Mouse (Mus musculus) embryonic facial prominence, embryonic 13.5 days (tissue): ENCODE data around the gene Rnf11. TPM values are rescaled to one million over a fixed set of nuclear protein-coding genes. Genes with fewer than 3 reads are reported as not detected.

Experiments
- ATAC-seq: fragments of 200-750 bp; cut with Nextera tagmentation; 2 replicates; pipeline ENCODE4 v1.8.0; 2017; ENCODE audit warnings: low read depth; ENCODE audit not compliant: insufficient number of reproducible peaks, insufficient read depth, low FRiP score, low TSS enrichment
- H3K27ac ChIP-seq: fragments of 300-500 bp; sonication (generic); 2 replicates; pipeline ENCODE4 v1.5.1; 2015; ENCODE audit warnings: moderate library complexity, mild to moderate bottlenecking, inconsistent platforms
- H3K27me3 ChIP-seq: fragments of 300-500 bp; sonication (generic); 2 replicates; pipeline ENCODE4 v1.6.1; 2015; ENCODE audit warnings: mild to moderate bottlenecking, inconsistent platforms
- H3K36me3 ChIP-seq: fragments of 300-500 bp; sonication (generic); 2 replicates; pipeline ENCODE4 v1.6.1; 2015; ENCODE audit warnings: mild to moderate bottlenecking, inconsistent platforms
- H3K4me1 ChIP-seq: fragments of 300-500 bp; sonication (generic); 2 replicates; pipeline ENCODE4 v1.6.1; 2015; ENCODE audit warnings: inconsistent platforms
- H3K4me2 ChIP-seq: fragments of 300-500 bp; sonication (generic); 2 replicates; pipeline ENCODE4 v1.6.1; 2015; ENCODE audit warnings: moderate library complexity, mild to moderate bottlenecking, inconsistent platforms
- H3K4me3 ChIP-seq: fragments of 300-500 bp; sonication (generic); 2 replicates; pipeline ENCODE4 v1.5.1; 2015; ENCODE audit warnings: mild to moderate bottlenecking, inconsistent platforms
- H3K9ac ChIP-seq: fragments of 300-500 bp; sonication (generic); 2 replicates; pipeline ENCODE4 v1.6.1; 2015; ENCODE audit warnings: mild to moderate bottlenecking, inconsistent platforms
- H3K9me3 ChIP-seq: fragments of 300-500 bp; sonication (generic); 2 replicates; pipeline ENCODE4 v1.6.1; 2016; ENCODE audit warnings: inconsistent platforms
- WGBS: fragments of 180-500 bp; shearing (Covaris S2); methylation state at CpG from one replicate; pipeline ENCODE4 v1.1.7; 2015; ENCODE audit warnings: mixed read lengths; 5-methylcytosine and 5-hydroxymethylcytosine counted together
- polyA plus RNA-seq: library from polyadenylated mRNA; unstranded; fragments of >200 nt; fragmentation: Nextera tagmentation; extraction: Ambion mirVana; gene quantifications from 2 replicates; pipeline ENCODE4 v1.2.1, GENCODE M21; 2015

The Rnf11 gene
- polyA plus RNA-seq, 1 experiment from 2014 or later, result 39.9 TPM

GRCm38 (mm10) chr4:109444951-109445350, 39.6 kb downstream of the Rnf11 start:
- peaks cover 13% of the 10 kb centered on the region for H3K4me1 ChIP-seq
- H3K36me3 ChIP-seq, result peaks cover 16% of the 10 kb centered on the region
- no peak for ATAC-seq
- WGBS, result 70% methylated on average over 2 of the region's 2 CpGs
- no peak overlapping the region for H3K4me2 ChIP-seq
- no peaks in the 10 kb centered on the region for H3K9me3 ChIP-seq
- H3K4me3 ChIP-seq, result no peak overlapping the region
- H3K27ac ChIP-seq, result no peak overlapping the region
- no peak overlapping the region for H3K9ac ChIP-seq
- H3K27me3 ChIP-seq, result no peaks in the 10 kb centered on the region

- WGBS, result 75% methylated on average over 6 of the region's 6 CpGs
- H3K9me3 ChIP-seq, result no peaks in the 10 kb centered on the region
- no peak overlapping the region for H3K4me3 ChIP-seq
- H3K9ac ChIP-seq, result no peak overlapping the region
- H3K36me3 ChIP-seq, result peaks cover 13% of the 10 kb centered on the region; the same call in 1 of the 2 replicates
- no peak overlapping the region for H3K27ac ChIP-seq
- H3K4me2 ChIP-seq, result no peak overlapping the region
- H3K27me3 ChIP-seq, result no peaks in the 10 kb centered on the region
- peaks cover 18% of the 10 kb centered on the region for H3K4me1 ChIP-seq
- ATAC-seq, result no peak
These were observed 40.1 kb downstream of the Rnf11 start for GRCm38 (mm10) chr4:109444471-109444870.

GRCm38 (mm10) chr4:109442649-109443048, 41.9 kb downstream of the Rnf11 start:
- 88% methylated on average over 4 of the region's 4 CpGs for WGBS
- H3K27me3 ChIP-seq, result no peaks in the 10 kb centered on the region
- H3K4me1 ChIP-seq, result peaks cover 19% of the 10 kb centered on the region
- no peak overlapping the region for H3K9ac ChIP-seq
- no peak overlapping the region for H3K27ac ChIP-seq
- no peaks in the 10 kb centered on the region for H3K9me3 ChIP-seq
- peaks cover 10% of the 10 kb centered on the region; the same call in 1 of the 2 replicates for H3K36me3 ChIP-seq
- no peak for ATAC-seq
- H3K4me2 ChIP-seq, result no peak overlapping the region
- H3K4me3 ChIP-seq, result no peak overlapping the region

GRCm38 (mm10) chr4:109442126-109442525, 42.4 kb downstream of the Rnf11 start:
- H3K27ac ChIP-seq, result no peak overlapping the region
- H3K4me3 ChIP-seq, result no peak overlapping the region
- WGBS, result 83% methylated on average over 7 of the region's 7 CpGs
- no peak for ATAC-seq
- H3K4me2 ChIP-seq, result no peak overlapping the region
- H3K36me3 ChIP-seq, result peaks cover 10% of the 10 kb centered on the region; the same call in 1 of the 2 replicates
- no peaks in the 10 kb centered on the region for H3K9me3 ChIP-seq
- no peaks in the 10 kb centered on the region for H3K27me3 ChIP-seq
- peaks cover 19% of the 10 kb centered on the region for H3K4me1 ChIP-seq
- no peak overlapping the region for H3K9ac ChIP-seq

GRCm38 (mm10) chr4:109441000-109441399, 43.5 kb downstream of the Rnf11 start:
- 90% methylated on average over 3 of the region's 3 CpGs for WGBS
- Histone ChIP-seq H3K9me3 (no peaks in the 10 kb centered on the region), H3K27me3 (no peaks in the 10 kb centered on the region), H3K9ac (no peak overlapping the region), H3K4me2 (no peak overlapping the region), H3K27ac (no peak overlapping the region), H3K36me3 (peaks cover 10% of the 10 kb centered on the region; the same call in 1 of the 2 replicates), H3K4me1 (peaks cover 19% of the 10 kb centered on the region), H3K4me3 (no peak overlapping the region)
- ATAC-seq, result no peak

- WGBS, result 89% methylated on average over 5 of the region's 5 CpGs
- no peak overlapping the region for H3K9ac ChIP-seq
- peaks cover 9% of the 10 kb centered on the region; the same call in 1 of the 2 replicates for H3K36me3 ChIP-seq
These were observed 44.1 kb downstream of the Rnf11 start for GRCm38 (mm10) chr4:109440381-109440780.

GRCm38 (mm10) chr4:109439825-109440248, 44.7 kb downstream of the Rnf11 start:
- Histone ChIP-seq H3K27ac (peak overlapping the region; percentile 44; the same call in 1 of the 2 replicates), H3K36me3 (peaks cover 5% of the 10 kb centered on the region; the same call in 1 of the 2 replicates), H3K4me3 (no peak overlapping the region), H3K9me3 (no peaks in the 10 kb centered on the region), H3K27me3 (no peaks in the 10 kb centered on the region), H3K4me1 (peaks cover 12% of the 10 kb centered on the region), H3K9ac (no peak overlapping the region), H3K4me2 (no peak overlapping the region)
- no peak for ATAC-seq
- 47% methylated on average over 3 of the region's 3 CpGs for WGBS

More at GRCm38 (mm10) chr4:109440381-109440780, 44.1 kb downstream of the Rnf11 start:
- H3K27me3 ChIP-seq, result no peaks in the 10 kb centered on the region
- peaks cover 17% of the 10 kb centered on the region for H3K4me1 ChIP-seq
- H3K27ac ChIP-seq, result 0 out of 2 replicates have a peak overlapping the region, but pooled peaks have one; percentile 44
- no peaks in the 10 kb centered on the region for H3K9me3 ChIP-seq
- no peak for ATAC-seq
- H3K4me3 ChIP-seq, result no peak overlapping the region
- no peak overlapping the region for H3K4me2 ChIP-seq

- Histone ChIP-seq H3K36me3 (peaks cover 2% of the 10 kb centered on the region; the same call in 1 of the 2 replicates), H3K27ac (0 out of 2 replicates have a peak overlapping the region, but pooled peaks have one; percentile 44), H3K9me3 (no peaks in the 10 kb centered on the region), H3K4me3 (no peak overlapping the region), H3K4me1 (peaks cover 12% of the 10 kb centered on the region), H3K27me3 (no peaks in the 10 kb centered on the region), H3K9ac (no peak overlapping the region), H3K4me2 (no peak overlapping the region)
- no peak for ATAC-seq
- 73% methylated on average over 8 of the region's 8 CpGs for WGBS
These were observed 45.4 kb downstream of the Rnf11 start for GRCm38 (mm10) chr4:109439101-109439500.

- 44% methylated on average over 9 of the region's 9 CpGs for WGBS
These were observed 46.3 kb downstream of the Rnf11 start for GRCm38 (mm10) chr4:109437913-109438878.

DNA sequence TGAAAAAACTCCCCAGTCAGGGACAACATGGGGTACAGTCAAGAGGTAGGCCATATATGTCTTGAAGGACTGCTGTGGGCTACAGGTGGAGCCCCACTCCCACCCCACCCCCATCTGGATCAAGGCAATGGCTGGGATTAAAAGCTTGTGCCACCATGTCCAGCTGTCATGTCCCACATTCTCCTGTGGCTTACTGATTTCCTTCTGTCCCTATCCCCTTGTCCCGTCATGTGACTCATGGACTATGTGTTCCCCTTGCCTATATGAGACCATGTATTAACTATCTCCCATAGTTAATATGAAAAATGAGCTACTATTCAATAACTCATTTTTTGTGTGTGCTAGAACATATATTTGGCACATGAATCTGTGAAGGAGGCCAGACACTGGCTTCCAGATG, 50.3 kb downstream of the Rnf11 start:
- Histone ChIP-seq H3K9me3 (no peaks in the 10 kb centered on the region), H3K36me3 (no peaks in the 10 kb centered on the region), H3K27ac (no peak overlapping the region), H3K4me3 (no peak overlapping the region), H3K4me2 (no peak overlapping the region), H3K9ac (no peak overlapping the region), H3K4me1 (peaks cover 9% of the 10 kb centered on the region), H3K27me3 (no peaks in the 10 kb centered on the region)
- WGBS, result 81% methylated on average over 1 of the region's 1 CpGs
- ATAC-seq, result no peak

More at GRCm38 (mm10) chr4:109437913-109438878, 46.3 kb downstream of the Rnf11 start:
- Histone ChIP-seq H3K4me3 (no peak overlapping the region), H3K4me1 (peaks cover 12% of the 10 kb centered on the region), H3K27me3 (no peaks in the 10 kb centered on the region), H3K36me3 (no peaks in the 10 kb centered on the region), H3K9me3 (no peaks in the 10 kb centered on the region), H3K9ac (no peak overlapping the region), H3K27ac (no peak overlapping the region), H3K4me2 (no peak overlapping the region)
- no peak for ATAC-seq

DNA sequence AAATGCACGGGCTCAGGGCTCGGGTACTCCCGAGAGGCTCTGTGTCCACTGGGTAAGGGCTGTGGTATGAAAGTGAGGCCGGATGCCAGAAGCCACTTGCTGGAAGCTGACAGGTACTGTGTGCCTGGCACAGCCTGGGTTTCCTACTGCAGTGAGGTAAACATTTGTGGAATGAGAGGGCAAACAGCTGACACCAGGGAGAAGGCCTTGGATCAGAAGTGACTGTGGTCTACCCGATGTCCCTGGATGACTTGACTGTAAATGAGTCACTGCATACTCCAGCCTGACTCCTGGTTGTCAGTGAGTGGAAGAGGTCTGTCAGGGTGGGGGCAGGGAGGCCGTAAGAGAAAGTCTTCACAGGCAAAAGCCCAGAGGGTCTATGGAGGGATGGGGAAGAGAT, 50.9 kb downstream of the Rnf11 start:
- Histone ChIP-seq H3K36me3 (no peaks in the 10 kb centered on the region), H3K4me1 (peaks cover 9% of the 10 kb centered on the region), H3K9ac (no peak overlapping the region), H3K4me2 (no peak overlapping the region), H3K9me3 (no peaks in the 10 kb centered on the region), H3K27me3 (no peaks in the 10 kb centered on the region), H3K4me3 (no peak overlapping the region), H3K27ac (no peak overlapping the region)
- ATAC-seq, result no peak
- 68% methylated on average over 6 of the region's 6 CpGs for WGBS
